Mouse (Mus musculus) embryo, embryonic 10 days (tissue): ENCODE results near the gene Blzf1.
A peak's percentile ranks its signal among the peaks of the same experiment; 100 is the strongest.

Experiments
- DNase-seq: peaks from one replicate; pipeline ENCODE4 v3.0.0-alpha.2; 2015; ENCODE audit warnings: low spot score

Blzf1 gene

DNA sequence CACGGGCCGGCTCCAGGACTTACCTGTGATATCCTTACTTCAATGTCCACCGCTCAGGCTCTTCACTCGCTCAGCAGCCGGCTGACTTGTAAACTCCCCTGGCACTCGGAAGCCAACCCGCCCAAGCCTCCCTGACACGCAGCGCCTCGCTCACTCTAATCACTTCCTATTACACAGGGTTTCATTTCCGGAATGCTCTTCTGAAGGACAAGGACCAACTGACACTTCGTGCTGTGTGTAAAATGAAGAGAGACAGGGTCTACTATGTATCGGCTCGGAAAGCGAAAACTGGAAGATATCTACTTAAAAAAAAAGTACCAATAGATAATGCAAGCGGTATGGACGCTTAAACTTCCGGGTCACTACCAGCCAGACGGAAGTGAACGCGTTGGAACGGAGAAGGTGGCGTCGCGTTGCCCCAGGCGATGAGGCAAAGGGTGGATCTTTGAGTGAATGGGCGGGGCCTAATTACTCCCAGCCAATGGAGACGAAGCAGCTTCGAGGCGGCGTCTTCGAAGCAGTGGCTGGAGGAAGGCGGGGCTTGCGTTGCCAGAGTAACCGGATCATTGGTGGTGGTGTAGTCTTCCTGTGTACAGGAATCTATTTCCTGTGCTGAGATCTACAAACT, at the start of gene Blzf1:
Blzf1 (minus strand) TSS at position 366 of the 628 bp plus-strand sequence.
- peak; percentile 100 for DNase-seq

DNA sequence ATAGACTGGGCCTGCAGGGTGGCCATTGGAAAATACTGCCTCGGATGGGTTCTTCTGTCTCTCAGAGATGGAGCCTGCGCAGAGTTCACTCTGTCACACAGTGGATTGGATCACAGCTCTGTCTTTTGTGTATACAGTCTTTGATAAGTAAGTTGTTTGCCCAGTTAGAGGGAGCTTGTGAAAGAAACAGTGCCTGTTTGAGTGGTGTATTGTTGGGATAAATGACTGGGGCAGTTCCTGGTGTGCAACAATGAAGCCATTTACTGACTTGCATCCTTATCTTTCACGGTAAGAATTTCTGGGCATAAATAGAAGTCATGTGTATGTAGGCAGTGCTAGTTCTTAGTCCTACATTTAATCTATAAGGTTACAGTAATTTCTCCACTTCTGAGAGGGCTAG, 46.2 kb upstream of the Blzf1 start:
- no peak for DNase-seq

GRCm38 (mm10) chr1:164342161-164342560, 34.9 kb upstream of the Blzf1 start:
- DNase-seq, result no peak

GRCm38 (mm10) chr1:164335846-164336245, 28.6 kb upstream of the Blzf1 start:
- no peak for DNase-seq

DNA sequence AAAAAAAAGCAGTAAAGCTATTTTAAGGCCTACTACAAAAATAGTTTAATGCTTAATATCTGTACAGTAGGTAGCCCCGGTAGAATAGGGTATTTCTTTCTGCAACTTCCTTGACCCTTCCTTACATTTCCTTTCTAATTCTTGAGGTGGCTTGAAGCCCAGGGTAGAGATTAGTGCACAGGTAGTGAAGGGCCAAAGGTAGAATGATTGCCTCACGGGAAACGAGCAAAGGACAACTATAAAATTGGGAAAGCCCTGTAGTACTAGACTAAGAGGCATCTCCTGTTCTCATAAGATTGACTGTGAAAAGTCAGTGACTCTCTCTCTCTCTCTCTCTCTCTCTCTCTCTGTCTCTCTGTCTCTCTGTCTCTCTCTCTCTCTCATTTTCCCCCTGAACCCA, 28.1 kb upstream of the Blzf1 start:
- no peak for DNase-seq

DNA sequence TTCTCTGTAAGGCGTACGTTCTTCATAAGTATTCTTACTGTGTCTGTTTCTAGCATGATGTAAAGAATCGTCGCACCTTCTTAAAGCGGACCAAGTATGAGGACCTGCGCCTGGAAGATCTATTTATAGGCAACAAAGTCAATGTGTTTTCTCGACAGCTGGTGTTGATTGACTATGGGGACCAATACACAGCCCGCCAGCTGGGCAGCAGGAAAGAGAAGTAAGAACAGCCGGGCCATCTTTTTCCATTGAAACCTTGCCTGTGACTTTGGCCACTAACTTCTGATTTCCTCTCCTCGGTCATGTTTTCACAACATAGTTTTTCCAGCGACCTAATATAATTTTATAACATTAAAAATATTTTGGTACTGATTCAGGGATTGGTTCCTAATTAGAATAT, 25.3 kb upstream of the Blzf1 start:
- DNase-seq, result no peak

DNA sequence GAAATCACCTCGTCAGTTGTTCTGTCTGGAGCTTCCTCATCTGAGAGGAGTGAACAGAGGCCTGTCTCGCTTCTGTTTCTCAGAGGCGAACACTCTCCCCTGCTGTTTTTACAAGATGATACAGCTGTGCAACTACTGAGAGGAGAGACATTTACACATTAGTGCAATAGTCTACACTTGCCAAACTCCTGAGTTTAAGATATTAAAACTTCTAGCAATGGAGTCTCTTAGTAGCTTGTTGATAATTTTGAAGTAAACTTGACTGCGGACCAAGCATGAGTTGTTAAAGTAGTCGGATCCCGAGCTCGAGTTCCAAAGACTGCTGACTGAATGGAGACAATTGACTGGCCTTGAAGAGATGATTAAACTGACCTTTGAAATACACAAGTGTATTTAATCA, 20.5 kb upstream of the Blzf1 start:
- DNase-seq, result no peak

GRCm38 (mm10) chr1:164326600-164327155, 19.4 kb upstream of the Blzf1 start:
- no peak for DNase-seq

- DNase-seq, result no peak
These were observed 17.6 kb upstream of the Blzf1 start for GRCm38 (mm10) chr1:164324878-164325277.

GRCm38 (mm10) chr1:164324221-164324620, 16.9 kb upstream of the Blzf1 start:
- DNase-seq, result no peak

DNA sequence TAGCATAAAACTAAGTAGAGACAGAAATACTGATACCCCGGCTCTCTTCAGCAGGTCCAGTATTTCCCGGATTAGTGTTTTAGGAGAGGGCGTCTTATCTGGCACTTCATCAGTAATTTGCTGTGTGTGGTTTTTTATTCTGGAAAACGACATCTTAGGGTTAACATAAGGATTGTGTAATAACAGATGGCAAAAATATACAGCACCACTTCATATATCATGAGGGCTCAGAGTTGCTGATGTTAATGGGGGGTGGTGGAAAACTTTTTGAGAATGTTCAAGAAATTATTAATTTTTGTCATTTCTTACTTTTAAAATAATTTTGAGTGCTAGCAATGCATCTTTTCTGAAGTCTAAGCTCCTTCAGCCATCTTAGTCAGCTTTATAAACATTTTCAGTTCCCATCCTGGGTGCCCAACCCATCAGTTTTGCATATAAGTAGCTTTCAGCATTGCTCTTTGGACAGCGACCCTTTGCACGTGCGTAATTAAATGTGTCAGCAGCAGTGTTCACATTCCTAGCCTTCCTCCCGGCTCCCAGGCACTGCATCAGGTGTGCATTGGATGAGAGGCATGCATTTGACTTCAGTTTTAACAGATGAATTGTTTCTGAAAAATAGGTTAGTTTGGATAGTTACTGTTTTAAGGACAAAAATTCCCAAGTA, 15.8 kb upstream of the Blzf1 start:
- no peak for DNase-seq

DNA sequence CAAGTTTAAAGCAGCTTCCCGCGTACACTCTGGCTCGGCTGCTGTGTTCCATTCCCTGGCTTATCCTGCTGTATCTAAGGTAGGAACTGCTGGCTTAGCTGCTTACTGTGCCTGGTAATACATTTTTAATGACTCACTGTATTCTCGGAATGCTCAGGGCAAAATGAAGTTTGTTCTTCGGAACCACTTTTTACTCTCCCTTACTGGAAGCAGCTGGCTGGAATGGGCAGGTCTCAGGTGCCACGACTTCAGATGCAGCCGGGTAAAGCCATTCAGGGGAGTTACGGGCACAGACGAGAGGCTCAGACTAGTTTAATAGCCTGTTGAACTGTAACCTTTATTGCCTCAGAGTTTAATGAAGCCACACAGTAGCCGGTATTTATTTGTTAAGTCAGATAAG, 14.1 kb upstream of the Blzf1 start:
- no peak for DNase-seq

- DNase-seq, result no peak
These were observed 13.4 kb upstream of the Blzf1 start for GRCm38 (mm10) chr1:164320731-164321130.

DNA sequence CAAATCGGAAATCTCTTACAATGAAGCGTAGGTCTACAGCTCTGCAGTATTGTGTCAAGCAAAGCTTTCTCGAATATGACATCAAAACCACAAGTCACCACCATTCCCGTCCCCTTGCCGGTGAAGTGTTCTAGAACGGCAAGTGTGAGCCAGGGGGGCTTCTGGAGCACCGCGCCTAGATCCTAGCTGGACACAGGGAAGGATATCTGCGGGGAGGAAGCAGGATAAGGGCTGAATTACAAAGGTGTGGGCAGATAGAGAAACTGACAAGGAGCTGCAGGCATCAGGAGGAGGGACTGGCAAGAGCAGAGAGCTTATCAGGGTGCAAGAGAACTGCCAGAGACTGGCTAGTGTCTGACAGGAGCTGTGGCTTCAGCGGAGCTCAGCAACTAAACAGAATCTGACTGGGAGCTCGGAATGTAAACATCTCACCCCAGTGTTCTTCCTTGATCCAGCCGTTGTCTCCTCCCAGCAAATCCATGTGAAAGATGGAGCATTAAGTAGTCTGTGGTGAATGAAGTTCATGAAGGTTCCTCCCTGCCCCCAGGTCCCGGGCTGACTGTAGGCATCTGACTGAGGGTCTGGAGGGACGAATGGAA, 12.4 kb upstream of the Blzf1 start:
- no peak for DNase-seq

DNA sequence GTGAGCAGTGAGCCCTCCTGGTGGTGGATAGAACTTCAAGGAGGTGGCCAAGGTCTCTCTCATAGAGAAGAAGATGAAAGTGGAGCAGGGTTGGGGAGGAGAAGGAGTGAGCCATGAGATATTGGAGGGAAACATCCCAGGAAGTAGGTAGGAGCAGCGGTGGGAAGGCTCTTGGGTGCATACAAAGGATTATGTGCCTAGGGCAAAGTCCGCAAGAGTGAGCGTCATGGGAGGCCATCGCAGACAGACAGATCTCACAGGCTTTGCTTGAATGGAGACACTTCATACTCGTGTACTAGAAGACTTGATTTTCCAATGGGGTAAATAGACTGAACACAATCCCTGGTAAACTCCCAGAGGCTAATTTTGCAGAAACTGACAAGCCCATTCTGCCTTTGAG, 11.2 kb upstream of the Blzf1 start:
- DNase-seq, result no peak

GRCm38 (mm10) chr1:164317261-164317660, 10.0 kb upstream of the Blzf1 start:
- DNase-seq, result no peak

GRCm38 (mm10) chr1:164316697-164317096, 9.4 kb upstream of the Blzf1 start:
- peak; percentile 89 for DNase-seq

GRCm38 (mm10) chr1:164315266-164315665, 8.0 kb upstream of the Blzf1 start:
- DNase-seq, result peak; percentile 30

GRCm38 (mm10) chr1:164314085-164314484, 6.8 kb upstream of the Blzf1 start:
- DNase-seq, result no peak

DNA sequence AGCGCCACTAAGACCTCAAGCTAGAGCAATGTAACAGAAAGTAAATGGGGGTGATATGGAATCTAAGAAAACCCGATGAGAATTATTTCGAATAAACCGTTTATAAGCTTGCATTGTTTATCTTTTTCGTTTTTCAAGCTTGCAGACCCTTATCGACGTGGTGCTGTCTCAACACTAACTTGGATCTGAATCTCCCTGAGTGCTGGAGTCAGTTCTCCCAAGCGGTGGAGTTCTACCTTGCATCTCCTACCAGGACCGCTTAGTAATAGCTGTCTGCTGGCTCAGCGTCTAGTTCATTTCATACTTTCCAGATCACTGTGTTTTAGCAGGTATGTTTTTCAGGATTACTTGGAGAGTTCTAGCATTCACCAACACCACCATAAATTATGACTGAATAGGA, 633 bp upstream of the Blzf1 start:
- no peak for DNase-seq

GRCm38 (mm10) chr1:164303821-164304220, 3.5 kb downstream of the Blzf1 start, which contains the start of gene Nme7:
TSS of gene Nme7 (plus strand) at chr1:164304121.
- DNase-seq, result no peak

DNA sequence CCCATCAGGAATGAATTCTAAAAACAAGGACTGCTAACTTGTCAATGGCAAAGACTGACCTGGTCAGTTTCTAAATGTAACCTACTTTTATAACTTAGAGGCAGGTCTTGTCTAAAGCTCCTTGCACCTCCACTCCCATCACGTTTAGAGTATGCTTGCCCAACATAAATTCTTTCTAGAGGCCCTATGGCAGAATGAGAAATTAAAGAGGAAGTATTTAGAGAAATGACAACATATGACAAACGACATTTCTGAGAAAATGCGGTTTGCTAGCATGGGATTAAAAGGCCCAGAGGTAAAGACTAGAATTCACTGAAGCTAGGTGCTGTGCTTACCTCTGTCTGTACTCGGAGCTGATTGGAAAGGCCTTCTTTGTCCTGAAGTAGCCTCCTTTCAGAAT, 5.3 kb downstream of the Blzf1 start:
- no peak for DNase-seq

DNA sequence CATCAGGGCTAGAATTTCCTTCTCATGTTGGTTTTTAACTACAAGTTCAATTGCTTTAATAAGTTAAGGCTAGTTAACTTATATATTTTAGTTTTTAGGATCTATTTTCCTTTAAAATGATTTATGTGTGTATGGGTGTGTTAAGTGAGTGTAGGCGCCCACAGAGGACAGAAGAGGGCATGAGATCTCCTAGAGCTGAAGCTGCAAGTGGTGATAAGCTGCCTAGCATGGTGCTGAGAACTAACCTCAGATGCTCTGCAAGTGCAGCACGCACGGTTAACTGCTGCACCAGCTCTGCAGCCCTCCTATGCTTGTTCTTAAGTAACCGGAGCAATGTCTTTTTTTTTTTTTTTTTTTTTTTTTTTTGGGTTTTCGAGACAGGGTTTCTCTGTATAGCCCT, 10.8 kb downstream of the Blzf1 start:
- DNase-seq, result no peak
